Mouse (Mus musculus) CH12F3 (cell line): ENCODE data around the gene Ccnl2.

Experiments
- in situ Hi-C: fragments of 300-500 bp; cut with MboI; formaldehyde crosslinking; loops from 2 replicates; pipeline ENCODE4 v1.14.3; 2020; ENCODE audit warnings: low sequenced_read_pairs

The Ccnl2 gene

GRCm38 (mm10) chr4:155790021-155790489, 22.2 kb upstream of the Ccnl2 start, which contains the start of gene Ankrd65:
TSS of gene Ankrd65 (plus strand) at chr4:155790439.
- in situ Hi-C loops, result no loop called here

GRCm38 (mm10) chr4:155790650-155791161, 21.6 kb upstream of the Ccnl2 start:
- in situ Hi-C loops, result no loop called here

GRCm38 (mm10) chr4:155791240-155791933, 20.9 kb upstream of the Ccnl2 start:
- in situ Hi-C loops, result no loop called here

- in situ Hi-C loops, result no loop called here
Observed at GRCm38 (mm10) chr4:155793730-155794129, 18.6 kb upstream of the Ccnl2 start.

GRCm38 (mm10) chr4:155802075-155802474, 10.2 kb upstream of the Ccnl2 start:
- in situ Hi-C loops, result no loop called here

GRCm38 (mm10) chr4:155802741-155803339, 9.4 kb upstream of the Ccnl2 start, which contains the start of gene Mrpl20:
TSS of gene Mrpl20 (plus strand) at chr4:155802878.
- in situ Hi-C loops, result no loop called here

GRCm38 (mm10) chr4:155803340-155804041, 8.8 kb upstream of the Ccnl2 start:
- in situ Hi-C loops, result no loop called here

- in situ Hi-C loops, result no loop called here
Observed at GRCm38 (mm10) chr4:155807841-155808240, 4.4 kb upstream of the Ccnl2 start.

- in situ Hi-C loops, result no loop called here
Observed at GRCm38 (mm10) chr4:155812665-155813181, 434 bp downstream of the Ccnl2 start.

- in situ Hi-C loops, result no loop called here
Observed at GRCm38 (mm10) chr4:155817533-155817932, 5.2 kb downstream of the Ccnl2 start.

- in situ Hi-C loops, result no loop called here
Observed at GRCm38 (mm10) chr4:155821025-155821424, 8.7 kb downstream of the Ccnl2 start.

- in situ Hi-C loops, result no loop called here
Observed at GRCm38 (mm10) chr4:155823443-155823842, 11.2 kb downstream of the Ccnl2 start.

- in situ Hi-C loops, result no loop called here
Observed at GRCm38 (mm10) chr4:155829866-155830265, 17.6 kb downstream of the Ccnl2 start.

GRCm38 (mm10) chr4:155830596-155830995, 18.3 kb downstream of the Ccnl2 start:
- in situ Hi-C loops, result no loop called here

- in situ Hi-C loops, result no loop called here
Observed at GRCm38 (mm10) chr4:155831205-155831766, 19.0 kb downstream of the Ccnl2 start, which contains the start of gene Aurkaip1. TSS of gene Aurkaip1 (plus strand) at chr4:155831272.

- in situ Hi-C loops, result no loop called here
Observed at GRCm38 (mm10) chr4:155831831-155832230, 19.5 kb downstream of the Ccnl2 start.

- in situ Hi-C loops, result no loop called here
Observed at GRCm38 (mm10) chr4:155832321-155832720, 20.0 kb downstream of the Ccnl2 start.

GRCm38 (mm10) chr4:155833234-155833633, 20.9 kb downstream of the Ccnl2 start:
- in situ Hi-C loops, result no loop called here

- in situ Hi-C loops, result no loop called here
Observed at GRCm38 (mm10) chr4:155833836-155834235, 21.5 kb downstream of the Ccnl2 start.

- in situ Hi-C loops, result no loop called here
Observed at GRCm38 (mm10) chr4:155837404-155838010, 25.2 kb downstream of the Ccnl2 start.
